Comparison of ENCODE assay signal across 23 mouse cellular contexts in the genomic region with DNA sequence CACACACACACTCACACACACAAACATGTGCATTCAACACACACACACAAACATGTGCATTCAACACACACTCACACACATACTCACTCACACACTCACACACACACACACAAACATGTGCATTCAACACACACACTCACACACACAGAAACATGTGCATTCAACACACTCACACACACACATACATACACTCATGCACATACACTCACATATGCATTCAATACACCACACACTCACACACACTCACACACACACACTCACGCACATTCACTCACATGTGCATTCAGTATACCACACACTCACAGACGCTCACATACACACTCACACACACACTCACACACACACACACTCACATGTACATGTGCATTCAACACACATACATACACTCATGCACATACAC.
DNase-seq lines count a peak whose midpoint lies in the region; ATAC-seq and TF ChIP-seq lines count a peak whose summit lies in the region.
"Had no signal": no experiment of that assay in that cellular context is flagged by ENCODE, and none has a peak within 500 bp of the region (broad histone marks: within the 10 kb centered on the region; RNA-seq: fewer than 3 reads in every experiment).

No protein-coding gene starts in this region.

- TF ChIP-seq EP300 in MEL (IDR thresholded peaks at IDR 0.05; ENCODE audit: low read depth in 1 of 2, low read length in 2 of 2): no peak

- ATAC-seq in intestine, embryonic 14.5 days (replicated peaks; ENCODE audit: low FRiP score, low TSS enrichment, low read depth): no peak
- ATAC-seq in intestine, postnatal 0 days: no peak
- ATAC-seq in megakaryocyte, adult 5-6 weeks (ENCODE audit: poor library complexity, severe bottlenecking): no peak
- ATAC-seq: activated CD4-positive, CD25-positive, alpha-beta regulatory T cell, adult 4 months; CD4-positive, CD25-positive, alpha-beta regulatory T cell, adult 4 months; Patski had no signal

- no peak for TF ChIP-seq CTCF in intestine, postnatal 0 days (IDR thresholded peaks at IDR 0.05; ENCODE audit: low read depth)
- TF ChIP-seq CTCF in MEL (IDR thresholded peaks at IDR 0.05 in 2 of 3, conservative IDR thresholded peaks at IDR 0.05 in 1 of 3; ENCODE audit: control insufficient read depth in 1 of 3, insufficient read depth in 1 of 3, low read depth in 2 of 3, low read length in 3 of 3, poor library complexity in 1 of 3, severe bottlenecking in 1 of 3): no peak

- H3K4me3 ChIP-seq in heart, embryonic 10.5 days: no peak overlapping the region
- H3K4me3 ChIP-seq in intestine, embryonic 14.5 days (ENCODE audit: low read depth, low read length): no peak overlapping the region
- H3K4me3 ChIP-seq in intestine, postnatal 0 days (ENCODE audit: low read depth, low read length): no peak overlapping the region
- peak overlapping the region; percentile 26 for H3K4me3 ChIP-seq in megakaryocyte, embryonic 14.5 days (replicated peaks)
- no peak overlapping the region for H3K4me3 ChIP-seq in MEL (ENCODE audit: control insufficient read depth in 1 of 2, insufficient read depth in 1 of 2, low read depth in 2 of 2, low read length in 2 of 2)

- no peaks in the 10 kb centered on the region for H3K9me3 ChIP-seq in heart, embryonic 10.5 days
- H3K9me3 ChIP-seq in intestine, embryonic 14.5 days (ENCODE audit: control insufficient read depth, low read length): no peaks in the 10 kb centered on the region
- no peaks in the 10 kb centered on the region for H3K9me3 ChIP-seq in intestine, postnatal 0 days (ENCODE audit: control insufficient read depth)
- peaks cover 3% of the 10 kb centered on the region; the same call in 1 of the 2 replicates for H3K9me3 ChIP-seq in megakaryocyte, embryonic 14.5 days
- H3K9me3 ChIP-seq in MEL (replicated peaks; ENCODE audit: insufficient read depth, low read length): no peaks in the 10 kb centered on the region

- no peaks in the 10 kb centered on the region for H3K4me1 ChIP-seq in heart, embryonic 10.5 days
- no peaks in the 10 kb centered on the region for H3K4me1 ChIP-seq in intestine, embryonic 14.5 days (replicated peaks; ENCODE audit: control insufficient read depth, insufficient read depth, low read length)
- H3K4me1 ChIP-seq in intestine, postnatal 0 days (replicated peaks; ENCODE audit: control insufficient read depth, insufficient read depth, low read length): no peaks in the 10 kb centered on the region
- H3K4me1 ChIP-seq in megakaryocyte, embryonic 14.5 days: no peaks in the 10 kb centered on the region; the same call in 1 of the 2 replicates
- peaks cover 5 to 22% of the 10 kb centered on the region in 2 experiments for H3K4me1 ChIP-seq in MEL (ENCODE audit: control insufficient read depth in 1 of 2, insufficient read depth in 2 of 2, low read length in 2 of 2)

- no peak overlapping the region for H3K4me2 ChIP-seq in intestine, embryonic 14.5 days (ENCODE audit: low read length)
- H3K4me2 ChIP-seq in intestine, postnatal 0 days (replicated peaks; ENCODE audit: low read depth): no peak overlapping the region

- H3K79me2 ChIP-seq in MEL (ENCODE audit: control insufficient read depth, insufficient read depth, low read length, poor library complexity): no peaks in the 10 kb centered on the region

- H3K27ac ChIP-seq in heart, embryonic 10.5 days: no peak overlapping the region
- no peak overlapping the region for H3K27ac ChIP-seq in intestine, embryonic 14.5 days (ENCODE audit: low read depth)
- no peak overlapping the region for H3K27ac ChIP-seq in intestine, postnatal 0 days (ENCODE audit: low read depth, low read length)
- no peak overlapping the region for H3K27ac ChIP-seq in MEL (ENCODE audit: control insufficient read depth, low read depth, low read length)

- DNase-seq in heart, embryonic 10.5 days (ENCODE audit: low spot score): peak; percentile 31
- no peak for DNase-seq in heart, adult 18-20 months
- peak; percentile 10 for DNase-seq in intestine, embryonic 14.5 days (ENCODE audit: low spot score)
- DNase-seq in MEL (ENCODE audit: low read depth, low spot score): no peak
- no peak for DNase-seq in gastrocnemius, postnatal 25 days
- DNase-seq: adrenal gland, adult 2 months; adrenal gland, adult 8-10 months; adrenal gland, postnatal 10 days; adrenal gland, postnatal 14 days; adrenal gland, postnatal 25 days; adrenal gland, postnatal 36 days; B cell, adult 2 months; cerebellum, adult 11 months; cerebellum, adult 11-12 months; cerebellum, adult 18-20 months had no signal

- 92% methylated on average over 2 of the region's 2 CpGs for WGBS in heart, embryonic 10.5 days
- WGBS in intestine, embryonic 14.5 days: 98% methylated on average over 2 of the region's 2 CpGs
- WGBS in intestine, postnatal 0 days: 99% methylated on average over 2 of the region's 2 CpGs

- no peak for TF ChIP-seq POLR2A in MEL (IDR thresholded peaks at IDR 0.05; ENCODE audit: control insufficient read depth in 1 of 2, insufficient read depth in 1 of 2, low read depth in 1 of 2, low read length in 2 of 2, poor library complexity in 1 of 2)

- no peaks in the 10 kb centered on the region for H3K27me3 ChIP-seq in heart, embryonic 10.5 days (ENCODE audit: insufficient read depth, poor library complexity, severe bottlenecking)
- no peaks in the 10 kb centered on the region for H3K27me3 ChIP-seq in intestine, embryonic 14.5 days (replicated peaks; ENCODE audit: control insufficient read depth, insufficient read depth, low read length)
- no peaks in the 10 kb centered on the region for H3K27me3 ChIP-seq in intestine, postnatal 0 days (replicated peaks; ENCODE audit: control insufficient read depth, insufficient read depth, low read length)
- H3K27me3 ChIP-seq in megakaryocyte, embryonic 14.5 days (replicated peaks): peaks cover 2% of the 10 kb centered on the region
- no peaks in the 10 kb centered on the region for H3K27me3 ChIP-seq in MEL (ENCODE audit: control insufficient read depth in 1 of 2, insufficient read depth in 2 of 2, low read length in 2 of 2)
- H3K27me3 ChIP-seq: CH12.LX, Patski had no signal

- no peak for TF ChIP-seq RAD21 in MEL (IDR thresholded peaks at IDR 0.05; ENCODE audit: low read depth, low read length)

- no peak overlapping the region for H3K9ac ChIP-seq in intestine, embryonic 14.5 days (ENCODE audit: low read length)
- H3K9ac ChIP-seq in intestine, postnatal 0 days (ENCODE audit: low read depth, low read length): no peak overlapping the region
- H3K9ac ChIP-seq in MEL (ENCODE audit: control insufficient read depth, low read depth, low read length, poor library complexity, severe bottlenecking): no peak overlapping the region

- H3K36me3 ChIP-seq in heart, embryonic 10.5 days: no peaks in the 10 kb centered on the region
- no peaks in the 10 kb centered on the region for H3K36me3 ChIP-seq in intestine, embryonic 14.5 days (ENCODE audit: control insufficient read depth, insufficient read depth, low read length)
- no peaks in the 10 kb centered on the region for H3K36me3 ChIP-seq in intestine, postnatal 0 days (ENCODE audit: control insufficient read depth, insufficient read depth)
- no peaks in the 10 kb centered on the region for H3K36me3 ChIP-seq in megakaryocyte, embryonic 14.5 days (replicated peaks; ENCODE audit: low read length)
- peaks cover 0 to 20% of the 10 kb centered on the region in 2 experiments; a peak in 2 of 4 replicates for H3K36me3 ChIP-seq in MEL (ENCODE audit: control insufficient read depth in 1 of 2, insufficient read depth in 2 of 2, low read length in 2 of 2)
- H3K36me3 ChIP-seq: G1E had no signal

TF ChIP-seq in MEL, 35 proteins besides CTCF, POLR2A, EP300 and RAD21:
- TF ChIP-seq ETS1 (IDR thresholded peaks at IDR 0.05; ENCODE audit: low read depth, low read length) (no peak), POLR2AphosphoS5 (IDR thresholded peaks at IDR 0.05; ENCODE audit: borderline replicate concordance, low read depth, low read length) (peak; percentile 92; the same call in 1 of the 2 replicates)

Comparison
In these comparisons a context has a peak if more than half of its experiments do, and no peak if none do; other contexts are left out.
1. DNase-seq: peak in heart, embryonic 10.5 days (single experiment) and intestine, embryonic 14.5 days (single experiment); none in heart, adult 18-20 months (0 of 2), MEL (single experiment) and gastrocnemius, postnatal 25 days (single experiment).